Mouse (Mus musculus): Measurements from ENCODE around the gene Kif27. TPM values are rescaled to one million over a fixed set of nuclear protein-coding genes. Genes with fewer than 3 reads are reported as not detected.

Gene Kif27
- total RNA-seq (2023) = not detected

DNA sequence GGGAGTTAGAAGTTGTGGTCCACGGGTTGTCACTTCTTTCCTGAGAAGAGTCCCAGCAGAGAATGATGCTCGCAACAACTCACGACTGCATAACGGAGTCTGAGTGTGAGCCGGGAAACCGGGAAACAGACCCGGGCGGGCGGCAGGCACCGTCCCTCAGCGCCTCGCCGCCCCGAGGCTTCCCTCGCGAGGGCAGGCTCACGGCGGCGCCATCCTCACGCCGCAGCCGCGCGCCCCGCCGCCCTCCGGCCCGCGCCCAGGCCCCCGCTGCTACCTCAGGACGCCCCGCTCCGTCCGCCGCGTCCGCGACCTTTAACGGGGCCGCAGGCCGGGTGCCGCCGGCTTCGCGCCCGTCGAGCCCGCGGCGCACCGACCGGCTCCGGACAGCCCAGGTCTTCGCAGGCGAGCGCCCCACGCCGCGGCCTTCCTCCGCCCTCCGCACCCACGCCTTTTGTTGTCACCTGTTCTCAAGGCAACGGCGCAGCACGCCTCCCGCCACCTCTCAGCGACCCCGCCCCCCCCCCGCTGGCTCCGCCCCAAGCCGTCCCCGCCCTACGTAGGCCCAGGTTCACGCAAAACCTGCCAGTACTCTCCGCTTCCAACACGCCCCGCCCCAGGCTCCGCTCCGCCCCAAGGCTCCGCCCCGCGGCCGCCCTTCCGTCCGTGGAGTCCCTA lies at the start of gene Kif27:
Gene Kif27, minus strand, starts transcription at position 494 of the 675 bp plus-strand sequence.

DNA sequence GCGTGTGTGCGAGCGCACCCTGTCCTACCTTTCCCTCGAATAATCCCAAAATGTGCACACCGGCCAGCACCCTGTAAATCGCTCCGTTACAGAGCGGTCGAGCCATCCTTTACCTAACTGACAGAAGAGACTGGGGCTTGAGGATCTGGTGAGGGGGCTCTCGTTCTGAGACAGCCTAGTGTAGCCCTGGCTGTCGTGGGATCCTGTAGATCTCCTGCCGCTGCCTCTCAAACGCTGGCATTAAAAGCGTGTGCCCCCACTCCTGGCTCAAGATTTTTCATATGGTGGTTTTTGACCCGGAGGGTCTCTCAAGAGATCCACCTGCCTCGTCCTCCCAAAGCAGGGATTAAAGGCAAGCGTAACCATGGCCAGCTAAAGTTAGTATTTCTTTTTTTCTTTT lies 44.3 kb upstream of the Kif27 start, which contains the start of gene Hnrnpk:
Gene Hnrnpk, minus strand, starts transcription at position 101 of the 400 bp plus-strand sequence.

DNA sequence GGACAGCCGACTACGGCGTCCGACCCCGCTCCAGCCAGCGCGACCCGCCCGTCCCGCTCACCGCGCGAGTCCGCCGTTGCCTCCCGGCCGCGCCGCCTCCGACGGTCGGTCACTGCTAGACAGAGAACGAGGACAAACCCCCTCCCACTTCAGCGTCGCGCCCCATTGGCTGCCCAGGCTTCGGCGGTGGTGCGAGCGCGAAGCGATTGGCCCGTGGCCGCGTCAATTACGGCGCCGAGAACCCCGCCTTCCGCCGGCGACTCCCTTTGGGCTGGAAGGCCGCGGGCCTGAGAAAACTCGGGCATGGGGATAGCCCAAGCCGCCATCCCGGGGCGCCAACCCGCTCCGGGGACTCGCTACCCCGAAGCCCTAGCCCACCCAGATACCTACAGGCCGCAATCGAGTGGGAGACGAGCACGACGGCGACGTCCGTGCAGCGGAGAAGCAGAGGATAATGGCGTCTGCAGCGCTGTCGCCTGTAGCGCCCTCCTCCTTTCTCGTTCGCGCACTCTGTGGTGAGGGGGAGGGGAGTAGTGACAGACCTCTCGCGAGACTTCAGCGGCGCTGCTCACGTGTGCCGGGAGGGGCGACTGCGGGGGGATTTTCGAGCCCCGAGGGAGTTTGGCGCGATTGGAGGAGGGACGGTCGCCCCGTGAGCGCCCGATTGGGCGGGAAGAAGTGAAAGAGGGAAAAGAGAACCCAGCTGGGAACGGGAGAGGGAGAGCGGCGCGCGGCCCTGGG lies 43.3 kb upstream of the Kif27 start, which contains the start of gene Rmi1:
Gene Rmi1, plus strand, starts transcription at position 246 of the 741 bp plus-strand sequence.

DNA sequence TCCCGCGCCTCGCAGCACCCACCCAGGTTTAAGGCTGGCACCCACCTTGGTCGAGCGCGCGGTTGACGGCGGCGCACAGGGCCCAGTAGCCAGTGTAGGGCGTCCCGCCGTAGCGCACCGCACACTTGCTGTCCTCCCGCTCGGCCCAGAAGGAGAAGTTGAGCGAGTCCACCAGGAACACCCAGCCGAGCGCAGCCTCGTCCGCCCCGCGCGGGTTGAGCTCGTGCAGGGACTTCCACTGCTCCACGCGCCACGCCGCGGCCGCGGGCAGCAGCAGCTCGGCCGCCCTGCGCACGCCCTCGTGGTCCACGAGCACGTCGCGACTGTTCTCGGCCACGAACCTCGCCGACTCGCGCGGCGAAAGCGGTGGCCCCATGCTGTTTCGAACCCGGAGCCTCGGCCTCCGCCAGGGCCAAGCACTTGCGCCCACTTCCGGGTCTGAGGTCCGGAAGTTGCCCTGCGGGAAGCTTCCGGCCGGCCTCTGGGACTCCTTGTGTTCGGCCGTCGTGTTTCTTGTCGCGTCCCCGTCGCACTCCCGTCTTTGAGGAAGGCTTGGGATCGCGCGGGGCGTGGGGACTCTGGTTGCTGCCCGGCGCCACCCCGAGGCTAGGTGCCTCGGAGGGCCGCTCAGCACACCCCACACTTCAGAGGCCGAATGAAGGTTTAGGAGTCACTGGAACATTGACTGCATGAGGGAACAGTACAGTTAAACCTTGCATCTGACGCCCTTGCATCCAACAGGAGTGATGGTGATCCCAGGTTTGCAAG lies 26.0 kb upstream of the Kif27 start, which contains the start of gene 2210016F16Rik:
Gene 2210016F16Rik, minus strand, starts transcription at position 447 of the 768 bp plus-strand sequence.

GRCm38 (mm10) chr13:58275599-58275998 lies 83.3 kb downstream of the Kif27 start, which contains the start of gene Gkap1:
Gene Gkap1 (minus strand): TSS chr13:58275699.

Other genes with a start within 250 kb of the Kif27 start
- gene Klhl3, start 245.5 kb downstream of the Kif27 start, total RNA-seq (2023) = 10 to 100 TPM in 1 of 2 experiments, 1 to 10 TPM in 1; 8.7 to 11.4 TPM
- 100 to 1,000 TPM; 142 to 149 TPM for gene Hnrnpa0, start 230.6 kb downstream of the Kif27 start, total RNA-seq (2023)
- gene Idnk, start 201.5 kb downstream of the Kif27 start, total RNA-seq (2023) = 100 to 1,000 TPM; 109 to 129 TPM
- 10 to 100 TPM; 81.0 to 84.8 TPM for gene Ubqln1, start 143.5 kb downstream of the Kif27 start, total RNA-seq (2023)
- gene Gkap1, start 83.4 kb downstream of the Kif27 start, total RNA-seq (2023) = 1 to 10 TPM in 1 of 2 experiments, under 1 TPM in 1; 0.84 to 1.5 TPM
- 10 to 100 TPM; 21.0 to 25.9 TPM for gene 2210016F16Rik, start 26.1 kb upstream of the Kif27 start, total RNA-seq (2023)
- gene Rmi1, start 43.1 kb upstream of the Kif27 start, total RNA-seq (2023) = 10 to 100 TPM; 29.3 to 32.0 TPM
- gene Hnrnpk, start 44.2 kb upstream of the Kif27 start, total RNA-seq (2023) = 1,000 to 10,000 TPM; 1,088 to 1,105 TPM

Measured in T-cell, adult 66 days (primary cell).